Mouse (Mus musculus): ENCODE results near the gene Fdxacb1.

The Fdxacb1 gene

GRCm38 (mm10) chr9:50746214-50746677, 21.8 kb upstream of the Fdxacb1 start, which contains the start of gene 2310030G06Rik:
TSS of gene 2310030G06Rik (minus strand) at chr9:50746536.
- in situ Hi-C loops (cut with MseI, MboI): no loop called here

- in situ Hi-C loops (cut with MseI, MboI): no loop called here
Observed at GRCm38 (mm10) chr9:50750706-50751105, 17.3 kb upstream of the Fdxacb1 start.

- in situ Hi-C loops (cut with MseI, MboI): no loop called here
Observed at GRCm38 (mm10) chr9:50751323-50751722, 16.7 kb upstream of the Fdxacb1 start, which contains the start of gene Cryab. TSS of gene Cryab (plus strand) at chr9:50751325.

- in situ Hi-C loops (cut with MseI, MboI): no loop called here
Observed at GRCm38 (mm10) chr9:50752054-50752602, 15.9 kb upstream of the Fdxacb1 start, which contains the start of gene Hspb2. TSS of gene Hspb2 (minus strand) at chr9:50752354.

GRCm38 (mm10) chr9:50752784-50753615, 15.0 kb upstream of the Fdxacb1 start:
- in situ Hi-C loops (cut with MseI, MboI): no loop called here

- in situ Hi-C loops (cut with MseI, MboI): no loop called here
Observed at GRCm38 (mm10) chr9:50753947-50754346, 14.1 kb upstream of the Fdxacb1 start.

GRCm38 (mm10) chr9:50756711-50757110, 11.3 kb upstream of the Fdxacb1 start:
- in situ Hi-C loops (cut with MseI, MboI): no loop called here

- in situ Hi-C loops (cut with MseI, MboI): no loop called here
Observed at GRCm38 (mm10) chr9:50761520-50762243, 6.4 kb upstream of the Fdxacb1 start.

GRCm38 (mm10) chr9:50763331-50763730, 4.7 kb upstream of the Fdxacb1 start:
- in situ Hi-C loops (cut with MseI, MboI): no loop called here

- in situ Hi-C loops (cut with MseI, MboI): no loop called here
Observed at GRCm38 (mm10) chr9:50767531-50768106, 417 bp upstream of the Fdxacb1 start.

- in situ Hi-C loops (cut with MseI, MboI): no loop called here
Observed at GRCm38 (mm10) chr9:50770011-50770410, 2.0 kb downstream of the Fdxacb1 start.

- in situ Hi-C loops (cut with MseI, MboI): no loop called here
Observed at GRCm38 (mm10) chr9:50774026-50774462, 6.0 kb downstream of the Fdxacb1 start.

GRCm38 (mm10) chr9:50774991-50775612, 7.1 kb downstream of the Fdxacb1 start, which contains the start of the genes Alg9 and 1110032A03Rik:
TSS of gene Alg9 (plus strand) at chr9:50775019.
TSS of gene 1110032A03Rik (minus strand) at chr9:50775520.
- in situ Hi-C loops (cut with MseI, MboI): no loop called here

GRCm38 (mm10) chr9:50775662-50776126, 7.7 kb downstream of the Fdxacb1 start:
- in situ Hi-C loops (cut with MseI, MboI): no loop called here

- in situ Hi-C loops (cut with MseI, MboI): no loop called here
Observed at GRCm38 (mm10) chr9:50776162-50776760, 8.2 kb downstream of the Fdxacb1 start.

- in situ Hi-C loops (cut with MseI, MboI): no loop called here
Observed at GRCm38 (mm10) chr9:50782155-50782554, 14.1 kb downstream of the Fdxacb1 start.

GRCm38 (mm10) chr9:50795266-50795665, 27.2 kb downstream of the Fdxacb1 start:
- in situ Hi-C loops (cut with MseI, MboI): no loop called here

GRCm38 (mm10) chr9:50796776-50797175, 28.7 kb downstream of the Fdxacb1 start:
- in situ Hi-C loops (cut with MseI, MboI): no loop called here

GRCm38 (mm10) chr9:50797641-50798040, 29.6 kb downstream of the Fdxacb1 start:
- in situ Hi-C loops (cut with MseI, MboI): no loop called here

- in situ Hi-C loops (cut with MseI, MboI): no loop called here
Observed at GRCm38 (mm10) chr9:50798368-50798767, 30.3 kb downstream of the Fdxacb1 start.

- in situ Hi-C loops (cut with MseI, MboI): no loop called here
Observed at GRCm38 (mm10) chr9:50800985-50801384, 32.9 kb downstream of the Fdxacb1 start.

Measured in mouse trophoblast stem cell (cell line).